Mouse (Mus musculus) layer of hippocampus, postnatal 10 days (tissue): ENCODE measurements around the gene Cntfr. TPM values are rescaled to one million over a fixed set of nuclear protein-coding genes. Genes with fewer than 3 reads are reported as not detected.

Experiments
- DNase-seq, 2 experiments: peaks; one replicate each; pipeline ENCODE4 v3.0.0; 2021; ENCODE audit warnings: low spot score in 2 of 2
- total RNA-seq, 2 experiments: library from RNA; stranded (reverse); gene quantifications; 2 replicates each; pipeline ENCODE4 v1.2.3; 2021

The Cntfr gene
- total RNA-seq, 2 experiments from 2014 or later = 64.7 to 65.0 TPM

DNA sequence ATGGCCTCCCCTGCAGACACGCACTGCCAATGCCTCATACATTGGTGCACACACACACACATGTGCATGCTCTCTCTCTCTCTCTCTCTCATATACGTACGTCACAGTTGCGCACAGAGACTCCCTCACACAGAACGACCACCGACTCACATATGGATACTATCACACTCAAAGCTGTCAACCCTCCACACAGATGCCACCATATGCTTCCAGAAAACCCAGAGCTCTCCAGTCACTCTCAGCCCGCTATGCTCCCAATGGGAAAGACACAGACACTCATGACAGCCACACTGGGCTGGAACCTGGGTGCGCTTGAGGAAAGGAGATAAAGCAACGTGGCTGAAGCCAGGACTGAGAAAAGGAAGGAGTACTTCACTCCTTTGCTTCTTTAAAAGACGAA, 14.9 kb downstream of the Cntfr start:
- DNase-seq = peak in 1 of 2 experiments; percentile 28

DNA sequence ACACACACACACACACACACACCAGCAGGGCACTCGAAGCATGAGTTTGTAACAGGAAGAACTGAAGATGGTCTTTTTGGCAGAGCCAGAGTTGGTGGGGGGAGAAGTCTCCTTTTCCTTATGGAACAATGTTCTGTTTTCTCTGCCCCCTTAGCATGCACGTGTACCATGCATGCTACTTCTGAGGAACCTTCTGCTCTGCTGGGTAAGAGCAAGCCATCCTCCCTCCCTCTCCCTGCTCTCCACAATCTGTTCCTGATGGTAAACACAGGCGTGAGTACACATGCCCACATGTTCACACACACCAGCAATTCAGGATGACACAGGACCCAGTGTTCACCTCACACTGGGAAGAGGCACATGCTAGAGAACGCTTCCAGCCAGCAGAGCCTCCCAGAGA, 15.7 kb downstream of the Cntfr start:
- peak in 1 of 2 experiments; percentile 44 for DNase-seq

DNA sequence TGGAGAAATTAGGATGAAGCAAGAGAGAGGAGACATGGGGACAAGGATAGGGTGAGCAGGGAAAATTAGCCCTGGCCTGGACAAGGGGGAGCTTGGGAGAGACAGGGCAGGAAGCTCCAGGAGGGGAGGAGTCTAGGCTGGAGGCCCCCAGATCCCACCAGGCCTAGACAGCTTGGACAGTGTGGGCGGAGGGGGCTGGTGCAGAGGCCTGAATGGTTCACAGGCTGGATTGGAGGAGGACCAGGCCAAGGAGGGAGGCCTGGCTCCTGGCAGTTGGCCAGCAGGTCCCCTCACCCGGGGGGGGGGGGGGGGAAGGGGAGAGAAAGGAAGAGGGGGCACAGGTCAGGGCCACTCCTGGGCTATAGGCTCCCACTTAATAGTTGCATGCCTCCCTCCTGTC, 17.6 kb downstream of the Cntfr start:
- DNase-seq = no peak

DNA sequence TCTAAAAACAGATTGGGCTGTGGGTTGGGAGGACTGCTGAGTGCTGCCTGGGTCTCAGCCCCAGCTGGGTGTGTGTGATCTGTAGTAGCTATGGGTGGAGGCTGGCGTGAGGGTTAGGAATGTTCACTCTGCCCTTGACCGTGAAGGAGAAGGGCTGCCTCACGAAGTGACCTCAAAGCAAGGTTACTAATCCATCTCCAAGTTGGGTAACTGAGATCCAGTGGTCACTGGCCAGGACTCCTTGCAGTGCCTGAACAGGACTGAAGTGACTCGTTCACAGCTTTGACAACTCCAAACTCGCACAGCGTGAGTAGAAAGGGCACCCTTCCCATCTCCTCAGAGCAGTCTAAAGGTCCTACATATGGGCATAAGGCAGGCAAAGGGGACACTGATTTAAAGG, 18.0 kb downstream of the Cntfr start:
- no peak for DNase-seq

DNA sequence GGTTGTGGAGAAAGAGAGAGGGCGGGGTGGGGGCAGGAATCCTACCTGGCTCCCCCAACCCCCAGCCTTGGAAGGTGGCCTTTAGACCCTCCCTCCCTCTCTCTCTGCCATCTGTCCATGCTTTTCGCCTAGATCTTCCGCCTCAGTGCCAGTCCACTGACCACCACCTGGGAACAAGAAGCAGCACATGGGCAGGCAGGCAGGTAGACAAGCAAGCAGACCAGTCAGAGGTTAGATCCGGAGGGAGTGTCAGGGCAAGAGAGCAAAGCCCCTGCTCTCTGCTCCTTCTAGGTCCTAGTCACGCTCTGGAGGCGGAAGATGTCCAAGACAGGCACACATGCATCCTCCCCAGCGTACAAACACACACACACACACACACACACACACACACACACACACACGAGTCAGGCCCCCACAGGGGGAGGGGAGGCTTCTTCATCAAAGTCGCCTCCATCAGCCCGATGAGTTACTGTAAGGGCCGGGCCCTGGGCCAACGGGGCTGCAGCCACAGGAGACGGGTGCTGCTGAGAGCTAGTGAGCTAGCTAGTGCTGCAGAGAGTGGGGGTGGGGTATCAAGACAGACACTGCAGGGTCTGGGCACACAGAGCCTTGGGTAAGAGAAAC, 19.8 kb downstream of the Cntfr start:
- peak; percentile 33 to 49 for DNase-seq

DNA sequence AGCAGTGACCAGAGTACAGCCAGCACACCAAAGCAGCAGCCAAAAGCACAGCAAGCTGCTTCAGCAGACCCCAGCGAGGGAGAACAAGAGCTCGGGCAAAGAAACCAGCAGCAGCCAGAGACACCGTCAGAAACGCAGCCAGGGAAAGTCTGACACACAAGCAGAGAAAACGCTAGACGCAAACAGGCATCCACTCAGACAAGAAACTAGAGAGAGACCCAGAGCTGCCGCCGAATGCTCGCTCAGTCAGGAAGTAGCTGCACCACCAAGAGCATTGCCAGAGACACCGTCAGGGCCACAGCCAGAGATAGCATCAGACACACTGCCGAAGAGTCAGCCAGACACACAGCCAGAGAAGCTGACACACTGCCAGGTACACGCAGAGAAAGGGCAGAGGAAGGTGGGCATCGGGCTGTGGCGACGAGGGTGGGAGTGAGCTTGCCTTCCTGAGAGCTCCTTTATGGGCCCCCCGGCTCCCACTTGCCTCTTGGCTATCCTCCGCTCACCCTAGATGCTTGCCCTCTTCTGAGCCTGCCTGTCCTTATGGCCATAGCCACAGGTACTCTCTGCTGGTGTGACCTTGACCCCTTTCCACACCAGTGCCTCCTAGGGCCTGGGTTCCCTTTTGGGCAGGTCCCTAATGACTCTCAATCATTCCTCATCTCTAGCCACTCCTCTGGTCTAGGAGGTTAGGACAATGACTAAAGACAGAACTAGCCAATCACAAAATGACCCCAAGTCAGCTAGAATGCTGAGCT, 20.5 kb downstream of the Cntfr start:
- peak; percentile 22 to 43 for DNase-seq

DNA sequence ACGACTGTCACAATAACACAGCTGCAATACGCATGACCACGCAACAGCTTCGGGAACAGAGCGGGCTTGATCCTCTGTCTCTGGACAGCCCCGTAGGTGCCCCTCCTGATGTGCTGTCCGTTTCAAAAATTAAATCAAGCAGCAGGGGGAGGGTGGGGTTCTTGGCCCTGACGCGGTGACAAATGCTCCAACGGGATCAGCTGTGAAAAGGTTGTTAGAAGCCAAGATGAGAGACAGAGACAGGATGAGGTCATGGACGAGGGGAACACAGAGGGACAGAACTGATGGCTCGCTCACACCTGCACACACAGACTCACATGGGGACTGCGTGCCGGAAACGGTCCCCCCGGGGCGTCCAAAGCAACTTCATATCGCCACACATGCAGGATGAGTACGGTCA, 23.7 kb downstream of the Cntfr start:
- no peak for DNase-seq

DNA sequence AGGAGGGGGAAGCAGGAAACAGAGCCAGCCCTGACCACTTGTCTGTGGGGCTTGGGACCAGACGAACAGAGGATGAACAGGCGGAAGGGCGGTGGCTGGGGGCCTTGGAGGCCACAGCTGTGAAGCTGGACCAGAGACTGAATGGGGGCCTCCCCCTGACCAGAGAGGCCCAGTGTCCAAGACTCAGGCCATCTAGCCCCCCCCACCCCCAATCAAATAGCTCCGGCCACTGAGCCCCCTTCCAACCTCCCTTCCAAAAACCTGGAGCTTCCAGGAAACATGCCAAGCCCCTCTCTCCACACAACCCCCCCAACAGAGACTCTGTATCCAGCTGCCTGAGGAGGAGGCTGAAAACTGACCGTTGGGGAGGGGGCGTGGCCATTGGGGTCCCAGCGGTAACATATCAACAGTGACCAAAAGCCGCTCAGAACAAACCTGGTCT, 24.3 kb downstream of the Cntfr start:
- DNase-seq = no peak

DNA sequence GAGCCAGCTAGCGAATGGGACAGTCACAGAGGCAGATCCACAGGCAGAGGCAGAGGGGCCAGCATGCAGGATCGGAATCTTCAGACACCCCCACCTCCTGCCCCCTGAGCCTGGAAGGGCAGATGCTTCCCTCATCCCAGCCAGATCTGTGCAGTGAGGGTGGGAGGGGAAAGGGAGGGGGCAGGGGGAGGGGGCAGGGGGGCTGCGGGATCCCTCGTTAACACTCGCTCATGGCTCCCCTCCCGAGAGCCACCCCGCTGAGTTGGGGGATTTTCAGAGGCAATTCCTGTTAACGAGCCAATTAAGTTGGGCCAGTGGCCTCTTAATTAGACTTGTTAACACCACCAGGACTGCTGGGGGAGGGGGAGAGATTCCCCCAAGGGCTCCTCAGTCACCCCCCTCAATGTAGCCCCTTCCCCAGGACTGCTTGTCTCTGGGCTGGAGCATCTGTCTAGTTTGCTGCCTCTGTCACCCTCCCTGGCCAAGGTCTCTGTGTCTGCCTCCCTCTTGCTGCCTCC, 24.9 kb downstream of the Cntfr start:
- DNase-seq = no peak

DNA sequence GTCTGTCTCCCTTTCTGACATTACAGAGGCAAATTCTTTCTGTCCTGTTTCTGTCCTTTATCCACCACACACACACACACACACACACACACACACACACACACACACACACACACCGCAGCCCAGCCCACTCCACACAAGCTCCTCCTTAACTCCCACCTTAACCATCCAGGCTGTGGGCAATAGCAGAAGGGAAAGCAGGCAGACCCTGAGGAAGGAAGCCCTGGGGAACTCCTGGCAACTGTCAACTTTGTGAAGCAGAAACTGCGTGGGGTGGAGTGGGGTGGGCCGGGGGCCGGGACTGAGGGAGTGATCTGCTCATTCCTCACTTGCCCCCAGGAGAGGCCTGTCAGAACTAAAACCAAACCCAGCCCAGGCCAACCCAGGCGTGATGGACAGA, 25.4 kb downstream of the Cntfr start:
- no peak for DNase-seq

DNA sequence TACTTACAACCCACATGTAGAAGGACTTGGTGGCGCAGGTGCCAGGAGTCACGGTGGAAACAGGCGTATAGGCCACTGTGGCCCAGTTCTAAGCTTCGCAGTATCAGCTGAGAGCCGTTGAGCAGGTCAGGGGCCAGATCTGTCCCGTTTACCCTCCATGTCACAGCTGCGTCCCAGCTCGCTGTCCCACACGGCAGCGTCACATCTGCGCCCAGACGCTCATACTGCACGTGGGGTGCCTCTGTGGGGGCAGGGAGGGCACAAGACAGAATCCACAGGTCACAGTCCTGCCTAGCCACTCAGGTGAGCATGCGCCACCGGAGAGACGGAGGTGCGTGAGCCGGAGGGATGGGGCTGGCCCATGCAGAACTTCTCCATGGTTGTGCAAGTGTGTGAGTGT, 26.1 kb downstream of the Cntfr start:
- no peak for DNase-seq

DNA sequence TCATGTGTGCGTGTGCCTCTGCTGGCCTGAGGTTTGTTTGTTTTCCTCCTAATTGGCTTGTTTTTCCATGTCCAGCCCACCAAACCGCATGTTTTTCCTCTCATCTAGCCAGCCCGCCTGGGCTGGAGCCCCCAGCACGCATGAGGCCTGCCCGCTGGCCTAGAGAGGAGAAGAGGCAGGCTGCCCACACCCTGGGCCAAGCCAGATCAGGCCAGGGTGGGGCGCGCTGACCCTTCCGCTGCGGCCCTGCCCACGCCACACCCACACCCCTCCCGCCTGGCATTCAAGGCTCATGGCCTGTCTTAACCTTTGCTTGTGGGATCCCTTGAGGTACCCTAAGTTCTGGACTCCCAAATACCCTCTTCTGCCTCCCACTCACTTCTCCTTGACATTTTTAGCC, 30.2 kb downstream of the Cntfr start:
- DNase-seq = no peak

DNA sequence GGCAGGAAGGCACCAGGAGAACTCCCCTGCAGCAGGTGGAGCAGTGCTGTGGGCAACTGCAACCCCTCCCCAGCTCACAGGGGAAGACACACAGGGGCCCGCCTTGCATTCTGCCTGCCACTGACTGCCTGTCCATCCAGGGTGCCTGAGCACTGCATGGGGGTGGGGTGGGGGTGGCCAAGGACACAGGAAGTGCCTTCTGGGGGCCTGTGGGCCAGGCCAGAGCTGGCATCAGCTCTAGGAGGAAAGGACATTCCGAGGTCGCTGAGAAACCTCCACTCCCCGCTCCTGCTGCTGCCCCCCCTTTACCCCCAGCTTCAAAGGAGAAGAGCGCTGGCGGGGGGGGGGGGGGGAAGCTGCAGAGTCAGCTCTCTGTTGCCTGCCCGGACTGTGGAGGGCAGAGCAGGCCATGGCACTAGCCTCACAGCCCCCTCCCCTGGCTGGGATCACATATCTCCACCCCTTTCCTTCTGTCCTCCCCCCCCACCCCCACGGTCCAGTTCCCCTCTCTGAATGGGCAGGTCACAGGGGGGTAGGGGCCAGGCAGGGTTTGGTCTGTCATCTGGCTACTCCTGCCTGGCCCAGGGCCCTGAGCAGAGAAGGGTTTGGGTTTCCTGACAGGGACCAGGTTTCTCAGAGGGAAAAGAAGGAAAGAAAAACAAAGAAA, 31.7 kb downstream of the Cntfr start:
- no peak for DNase-seq

DNA sequence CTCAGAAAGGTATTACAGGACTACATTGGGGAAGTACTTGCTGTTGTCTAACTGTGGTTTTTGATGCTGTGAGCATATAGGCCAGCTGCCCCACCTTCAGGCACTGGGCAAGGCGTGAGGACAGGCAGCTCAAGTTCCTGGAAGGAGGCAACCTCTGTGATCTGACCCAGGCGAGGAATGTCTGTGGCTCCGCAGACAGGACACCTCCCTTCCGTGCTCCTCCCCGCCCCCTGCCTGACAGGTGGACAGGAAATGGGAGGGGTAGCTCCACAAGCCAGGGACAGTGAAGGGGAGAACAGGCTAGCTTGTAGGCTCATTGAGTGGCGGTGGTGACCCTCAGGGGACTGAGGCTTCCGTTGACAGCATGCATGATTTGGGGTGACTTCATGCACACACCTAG, 32.4 kb downstream of the Cntfr start:
- DNase-seq = no peak

DNA sequence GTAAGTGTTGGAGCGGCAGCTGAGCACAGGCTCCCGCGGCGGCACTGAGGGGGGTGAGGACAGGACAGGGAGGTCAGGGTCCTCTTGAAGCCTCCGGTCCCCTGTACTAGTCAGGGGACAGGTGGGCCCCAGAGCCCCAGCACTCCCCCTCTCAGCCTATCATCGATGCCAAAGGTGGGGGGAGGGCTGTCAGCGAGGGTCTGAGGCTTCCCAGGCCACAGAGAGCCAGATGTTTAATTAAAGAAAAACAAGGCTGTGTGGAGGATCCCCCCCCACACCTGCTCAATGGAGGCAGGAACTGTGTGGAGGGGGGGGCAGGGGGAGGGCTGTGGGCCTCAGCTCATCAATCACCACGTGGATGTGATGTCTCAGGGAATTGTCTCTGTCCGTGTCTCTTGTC, 33.3 kb downstream of the Cntfr start:
- DNase-seq = no peak

DNA sequence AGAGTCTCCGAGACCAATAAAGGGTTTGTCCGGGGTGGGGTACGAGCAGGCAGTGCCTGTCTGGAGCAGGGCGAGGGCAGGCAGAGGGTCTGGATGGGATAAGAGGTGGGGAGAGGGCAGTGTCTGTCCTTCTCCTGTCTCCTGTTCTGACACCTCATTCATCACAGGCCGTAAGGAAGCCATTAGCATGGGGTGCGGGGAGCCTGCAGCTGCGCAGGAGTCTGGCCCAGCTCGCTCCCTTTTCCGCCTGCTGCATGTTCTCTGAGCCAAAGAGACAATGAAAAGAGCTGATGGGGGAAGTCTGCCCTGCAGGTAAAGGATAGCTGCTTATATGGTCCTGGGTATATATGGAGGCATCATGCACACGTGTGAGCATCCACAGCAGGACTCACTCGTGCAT, 34.2 kb downstream of the Cntfr start:
- no peak for DNase-seq

DNA sequence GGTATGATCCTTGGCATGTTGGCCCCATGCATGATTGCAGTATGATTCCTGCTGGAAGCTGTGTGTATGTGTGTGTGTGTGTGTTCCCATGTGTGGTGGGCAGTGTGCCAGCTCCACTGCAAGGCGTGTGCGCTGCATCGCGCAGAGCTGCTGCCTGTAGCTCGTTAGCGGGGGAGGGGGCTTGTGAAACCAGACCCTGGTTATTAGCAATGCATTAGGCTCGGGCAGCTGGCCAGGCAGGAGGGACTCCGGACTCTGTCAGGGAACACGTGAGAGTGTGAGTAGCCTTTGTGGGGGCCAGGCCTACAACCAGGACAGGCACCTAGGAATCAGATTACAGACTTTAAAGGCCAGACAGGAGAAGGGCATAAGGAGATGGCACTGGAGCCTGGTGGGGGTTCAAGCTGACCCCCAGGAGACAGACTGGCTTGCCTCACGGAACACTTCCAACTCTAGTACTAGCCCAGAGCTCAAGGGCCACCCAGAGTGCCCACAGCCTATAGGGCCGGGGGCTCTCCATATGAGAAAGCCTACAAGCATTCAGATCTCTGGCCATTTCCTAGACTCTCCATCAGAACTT, 35.9 kb downstream of the Cntfr start:
- DNase-seq = no peak

DNA sequence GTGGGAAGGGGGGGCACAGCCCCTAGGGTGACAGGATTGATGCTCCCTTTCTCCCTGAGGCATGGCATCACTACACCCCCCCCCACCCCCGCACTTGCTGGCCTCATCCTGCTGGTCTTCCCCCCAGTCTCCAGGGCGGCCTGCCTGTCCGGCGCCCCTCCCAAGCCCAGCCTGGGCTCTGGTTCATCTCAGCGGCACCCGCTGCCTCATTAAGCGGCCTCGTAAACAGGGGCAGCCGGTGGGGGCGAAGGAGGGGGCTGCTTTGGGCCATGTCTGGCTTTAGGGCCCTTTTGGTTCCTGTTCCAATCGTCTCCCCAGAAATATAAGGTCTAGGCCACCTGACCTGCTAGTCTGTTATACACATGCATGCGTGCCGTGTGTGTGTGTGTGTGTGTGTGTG, 37.3 kb downstream of the Cntfr start:
- no peak for DNase-seq

DNA sequence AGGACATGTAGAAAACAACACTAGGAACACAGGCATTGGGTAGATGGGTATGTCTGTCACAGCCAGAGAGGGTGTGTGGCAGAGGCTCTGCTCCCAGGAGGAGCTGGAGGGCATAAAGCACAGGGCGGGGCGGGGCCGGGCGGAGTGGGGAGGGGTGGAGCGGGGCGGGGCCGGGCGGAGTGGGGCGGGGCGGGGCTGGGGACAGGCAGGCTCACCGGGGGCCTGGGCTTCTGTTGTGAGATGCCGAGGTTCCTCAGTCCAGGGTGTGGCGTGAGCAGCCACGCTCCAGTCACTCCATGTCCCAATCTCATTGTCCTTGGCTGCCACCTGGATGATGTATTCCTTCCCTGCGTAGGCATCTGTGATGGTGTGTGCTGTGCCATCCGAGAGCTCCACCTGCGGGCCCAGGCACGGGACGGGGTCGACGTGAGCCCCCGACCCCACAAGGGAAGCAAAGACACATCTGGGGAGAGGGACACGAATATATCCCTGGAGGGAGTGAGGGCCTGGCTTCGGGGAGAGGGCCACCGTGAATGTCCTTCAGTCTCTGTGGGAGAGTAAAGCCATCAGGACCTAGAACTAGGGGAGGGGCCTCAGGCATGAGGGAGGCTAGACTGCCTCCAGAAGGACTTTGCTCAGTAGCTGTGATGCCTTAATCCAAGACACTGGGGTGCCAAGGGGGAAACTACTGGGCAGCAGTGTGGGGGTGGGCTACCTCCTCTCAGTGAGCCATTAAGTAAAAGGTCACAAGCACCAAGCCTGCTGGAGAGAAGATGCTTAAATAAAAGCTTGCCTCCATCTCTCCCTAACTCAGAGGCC, 38.1 kb downstream of the Cntfr start:
- DNase-seq = no peak

DNA sequence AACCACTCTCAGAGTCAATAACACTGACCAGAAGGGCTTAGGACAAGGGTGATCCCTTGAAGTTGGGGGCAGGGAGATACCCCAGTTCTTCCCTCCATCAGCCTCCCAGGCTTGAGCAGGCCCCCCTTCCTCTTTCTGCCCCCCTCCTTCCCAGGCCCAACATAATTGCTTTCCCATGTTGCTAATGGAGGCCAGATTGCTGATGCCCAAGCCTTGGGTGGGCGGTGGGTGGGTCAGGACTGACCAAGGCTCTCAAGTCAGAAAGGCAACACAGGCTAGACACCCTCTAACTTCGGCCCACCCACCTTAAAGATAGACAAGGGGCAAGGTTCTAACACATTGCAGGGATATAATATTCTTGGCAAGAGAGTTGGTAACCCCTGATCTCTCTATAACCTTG, 41.4 kb downstream of the Cntfr start:
- no peak for DNase-seq

DNA sequence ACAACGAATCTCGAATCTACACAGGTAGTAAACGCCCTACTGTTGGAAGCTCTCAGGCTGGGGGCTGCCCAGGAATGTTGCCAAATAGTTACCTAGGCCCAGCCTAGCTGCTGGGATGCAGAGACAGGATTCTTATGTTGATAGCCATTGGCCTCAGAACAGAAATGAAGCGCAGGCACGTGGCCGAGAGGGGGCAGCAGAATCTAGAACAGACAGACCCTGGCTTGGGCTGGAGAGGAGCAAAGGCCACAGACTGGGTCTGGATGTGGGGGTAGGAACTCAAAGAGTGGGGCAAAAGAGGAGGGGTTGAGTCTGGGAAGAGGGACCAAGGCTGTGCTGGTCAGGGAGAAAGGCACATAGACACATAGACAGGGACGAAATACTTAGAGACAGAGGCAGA, 42.7 kb downstream of the Cntfr start:
- DNase-seq = peak; percentile 62 to 77
